Mouse (Mus musculus): ENCODE results near the gene Dnlz. TPM values are rescaled to one million over a fixed set of nuclear protein-coding genes. Genes with fewer than 3 reads are reported as not detected.

Dnlz gene
- total and polyA plus RNA-seq, 3 experiments: 22.7 to 25.9 (median 23.2) TPM

GRCm38 (mm10) chr2:26323589-26324325 is 28.2 kb downstream of the Dnlz start:
- peak in 1 of 2 experiments; percentile 19 for DNase-seq
- intact Hi-C loops (cut with DNase I): no loop called here
- no peaks in the 10 kb centered on the region for H3K36me3 ChIP-seq (ENCODE audit: control insufficient read depth, insufficient read depth, low read length)
- H3K27ac ChIP-seq: no peak overlapping the region
- no peak overlapping the region for H3K9ac ChIP-seq (ENCODE audit: low read depth, low read length)
- no peak overlapping the region for H3K4me3 ChIP-seq
- no peak for TF ChIP-seq EP300 (IDR thresholded peaks at IDR 0.05; ENCODE audit: insufficient read depth, low read depth, low read length)
- no peak for TF ChIP-seq POLR2A (IDR thresholded peaks at IDR 0.05; ENCODE audit: insufficient read depth, low read depth, low read length)
- no peak for TF ChIP-seq CTCF (IDR thresholded peaks at IDR 0.05)
- no peaks in the 10 kb centered on the region for H3K27me3 ChIP-seq (ENCODE audit: control insufficient read depth, insufficient read depth, low read length)
- H3K79me2 ChIP-seq (replicated peaks; ENCODE audit: control insufficient read depth, insufficient read depth, low read length): no peaks in the 10 kb centered on the region
- peaks cover 6% of the 10 kb centered on the region for H3K4me1 ChIP-seq (ENCODE audit: control insufficient read depth, insufficient read depth, low read length)
- WGBS: 71% methylated on average over 13 of the region's 13 CpGs

- Histone ChIP-seq H3K36me3 (ENCODE audit: control insufficient read depth, insufficient read depth, low read length) (no peaks in the 10 kb centered on the region), H3K79me2 (replicated peaks; ENCODE audit: control insufficient read depth, insufficient read depth, low read length) (no peaks in the 10 kb centered on the region), H3K27me3 (ENCODE audit: control insufficient read depth, insufficient read depth, low read length) (no peaks in the 10 kb centered on the region), H3K27ac (no peak overlapping the region), H3K4me3 (no peak overlapping the region), H3K4me1 (ENCODE audit: control insufficient read depth, insufficient read depth, low read length) (peaks cover 7% of the 10 kb centered on the region), H3K9ac (ENCODE audit: low read depth, low read length) (no peak overlapping the region)
- intact Hi-C loops (cut with DNase I): no loop called here
- TF ChIP-seq CTCF (IDR thresholded peaks at IDR 0.05): no peak
- no peak for TF ChIP-seq EP300 (IDR thresholded peaks at IDR 0.05; ENCODE audit: insufficient read depth, low read depth, low read length)
- TF ChIP-seq POLR2A (IDR thresholded peaks at IDR 0.05; ENCODE audit: insufficient read depth, low read depth, low read length): no peak
- peak in 1 of 2 experiments; percentile 10 for DNase-seq
- 69% methylated on average over 14 of the region's 14 CpGs for WGBS
These were observed 31.4 kb downstream of the Dnlz start for GRCm38 (mm10) chr2:26320245-26321185.

GRCm38 (mm10) chr2:26319519-26320244 is 32.2 kb downstream of the Dnlz start:
- no peak overlapping the region for H3K27ac ChIP-seq
- DNase-seq: no peak
- WGBS: 91% methylated on average over 13 of the region's 13 CpGs

GRCm38 (mm10) chr2:26319109-26319508 is 32.8 kb downstream of the Dnlz start:
- no peak overlapping the region for H3K9ac ChIP-seq (ENCODE audit: low read depth, low read length)
- TF ChIP-seq EP300 (IDR thresholded peaks at IDR 0.05; ENCODE audit: insufficient read depth, low read depth, low read length) (no peak), POLR2A (IDR thresholded peaks at IDR 0.05; ENCODE audit: insufficient read depth, low read depth, low read length) (no peak), CTCF (IDR thresholded peaks at IDR 0.05) (no peak)
- H3K36me3 ChIP-seq (ENCODE audit: control insufficient read depth, insufficient read depth, low read length): no peaks in the 10 kb centered on the region
- no peaks in the 10 kb centered on the region for H3K27me3 ChIP-seq (ENCODE audit: control insufficient read depth, insufficient read depth, low read length)
- no peaks in the 10 kb centered on the region for H3K79me2 ChIP-seq (replicated peaks; ENCODE audit: control insufficient read depth, insufficient read depth, low read length)
- DNase-seq: peak in 1 of 2 experiments; percentile 2
- WGBS: 84% methylated on average over 9 of the region's 9 CpGs
- no peak overlapping the region for H3K4me3 ChIP-seq
- no peak overlapping the region for H3K27ac ChIP-seq
- H3K4me1 ChIP-seq (ENCODE audit: control insufficient read depth, insufficient read depth, low read length): peaks cover 5% of the 10 kb centered on the region
- intact Hi-C loops (cut with DNase I): loop anchor here (5.0 kb wide), 1 partner anchor 33 kb away; the partner anchor contains the start of gene Dnlz

More at GRCm38 (mm10) chr2:26319519-26320244, 32.2 kb downstream of the Dnlz start:
- H3K9ac ChIP-seq (ENCODE audit: low read depth, low read length): no peak overlapping the region
- peaks cover 5% of the 10 kb centered on the region for H3K4me1 ChIP-seq (ENCODE audit: control insufficient read depth, insufficient read depth, low read length)
- H3K36me3 ChIP-seq (ENCODE audit: control insufficient read depth, insufficient read depth, low read length): no peaks in the 10 kb centered on the region
- no peak overlapping the region for H3K4me3 ChIP-seq
- intact Hi-C loops (cut with DNase I): loop anchor here (5.0 kb wide), 1 partner anchor 33 kb away; the partner anchor contains the start of gene Dnlz
- H3K79me2 ChIP-seq (replicated peaks; ENCODE audit: control insufficient read depth, insufficient read depth, low read length): no peaks in the 10 kb centered on the region
- TF ChIP-seq EP300 (IDR thresholded peaks at IDR 0.05; ENCODE audit: insufficient read depth, low read depth, low read length): no peak
- no peak for TF ChIP-seq CTCF (IDR thresholded peaks at IDR 0.05)
- no peak for TF ChIP-seq POLR2A (IDR thresholded peaks at IDR 0.05; ENCODE audit: insufficient read depth, low read depth, low read length)
- no peaks in the 10 kb centered on the region for H3K27me3 ChIP-seq (ENCODE audit: control insufficient read depth, insufficient read depth, low read length)

- 93% methylated on average over 3 of the region's 3 CpGs for WGBS
- no peaks in the 10 kb centered on the region for H3K79me2 ChIP-seq (replicated peaks; ENCODE audit: control insufficient read depth, insufficient read depth, low read length)
- DNase-seq: peak in 1 of 2 experiments; percentile 2
- no peaks in the 10 kb centered on the region for H3K36me3 ChIP-seq (ENCODE audit: control insufficient read depth, insufficient read depth, low read length)
- no peak for TF ChIP-seq POLR2A (IDR thresholded peaks at IDR 0.05; ENCODE audit: insufficient read depth, low read depth, low read length)
- TF ChIP-seq EP300 (IDR thresholded peaks at IDR 0.05; ENCODE audit: insufficient read depth, low read depth, low read length): no peak
- no peak for TF ChIP-seq CTCF (IDR thresholded peaks at IDR 0.05)
- peaks cover 5% of the 10 kb centered on the region for H3K4me1 ChIP-seq (ENCODE audit: control insufficient read depth, insufficient read depth, low read length)
- no peaks in the 10 kb centered on the region for H3K27me3 ChIP-seq (ENCODE audit: control insufficient read depth, insufficient read depth, low read length)
- H3K4me3 ChIP-seq: no peak overlapping the region
- intact Hi-C loops (cut with DNase I): loop anchor here (5.0 kb wide), 1 partner anchor 34 kb away; the partner anchor contains the start of gene Dnlz
- H3K27ac ChIP-seq: no peak overlapping the region
- H3K9ac ChIP-seq (ENCODE audit: low read depth, low read length): no peak overlapping the region
These were observed 33.8 kb downstream of the Dnlz start for GRCm38 (mm10) chr2:26317991-26318672.

Data from heart, adult 2 months (tissue).